Mouse (Mus musculus) erythroblast, adult 5-6 weeks (primary cell): ENCODE results near the gene Arf1. TPM values are rescaled to one million over a fixed set of nuclear protein-coding genes. Genes with fewer than 3 reads are reported as not detected.

Source experiments
- ATAC-seq: replicated peaks from 2 replicates; pipeline ENCODE4 v1.8.0; 2016; ENCODE audit warnings: moderate number of reproducible peaks, mild to moderate bottlenecking, moderate TSS enrichment, inconsistent platforms; ENCODE audit not compliant: poor library complexity, low FRiP score, severe bottlenecking
- total RNA-seq, 2 experiments: library from RNA; stranded (forward) in 1 of 2; stranded (reverse) in 1 of 2; fragments of 150-400 nt in 1 of 2; fragments of 200-764, 138-1000 nt in 1 of 2; gene quantifications; 2 replicates each; pipeline versions ENCODE4 v1.2.3 to v1.2.4; 2015 to 2017; ENCODE audit warnings: low replicate concordance in 2 of 2

Gene Arf1
- total RNA-seq (2015; ENCODE audit: low replicate concordance) = 111 and 132 TPM in 2 replicates
- total RNA-seq (2017; ENCODE audit: low replicate concordance) = 93.9 and 107 TPM in 2 replicates

- ATAC-seq = peak; percentile 86
Measured at GRCm38 (mm10) chr11:59228122-59228953, at the start of gene Arf1. Gene Arf1 (minus strand): TSS chr11:59228270.

GRCm38 (mm10) chr11:59276877-59277276 lies 48.8 kb upstream of the Arf1 start:
- ATAC-seq = no peak

DNA sequence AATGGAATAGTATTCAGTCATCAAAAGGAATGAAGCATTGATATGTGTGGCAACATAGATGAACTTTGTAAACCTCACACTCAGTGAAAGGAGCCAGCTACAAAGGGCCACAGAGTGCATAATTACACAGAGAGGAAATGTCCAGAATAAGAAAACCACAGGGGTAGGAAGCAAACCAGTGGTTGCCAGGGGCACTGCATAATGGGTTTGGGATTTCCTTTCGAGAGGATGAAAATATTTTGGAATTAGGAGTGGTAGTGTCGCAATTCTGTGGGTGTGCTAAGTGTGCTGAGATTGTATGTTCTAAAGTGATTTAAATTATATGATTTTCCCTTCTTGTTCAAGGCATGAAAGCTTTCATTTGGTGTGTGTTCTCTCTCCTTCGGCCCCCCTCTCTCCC lies 46.1 kb upstream of the Arf1 start:
- ATAC-seq = no peak

DNA sequence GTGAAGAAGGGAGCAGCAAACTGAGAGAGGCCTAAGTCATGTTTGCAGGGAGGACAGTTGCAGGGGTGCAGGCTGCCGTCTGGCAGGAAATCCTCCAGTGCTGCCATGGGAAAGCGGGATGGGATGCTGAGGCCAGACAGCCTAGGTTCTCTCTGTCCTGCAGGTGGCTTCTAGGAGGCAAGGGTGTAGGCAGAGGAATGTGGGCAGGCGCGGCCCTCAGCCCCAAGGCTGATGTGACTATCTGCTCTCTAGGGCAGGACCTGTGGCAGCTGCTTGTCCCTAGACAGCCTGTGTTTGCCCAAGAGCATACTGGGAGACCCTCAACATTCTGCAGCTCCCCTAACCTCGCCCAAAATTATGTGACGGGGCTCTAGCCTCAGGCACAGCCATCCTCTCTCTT lies 38.7 kb upstream of the Arf1 start:
- no peak for ATAC-seq

DNA sequence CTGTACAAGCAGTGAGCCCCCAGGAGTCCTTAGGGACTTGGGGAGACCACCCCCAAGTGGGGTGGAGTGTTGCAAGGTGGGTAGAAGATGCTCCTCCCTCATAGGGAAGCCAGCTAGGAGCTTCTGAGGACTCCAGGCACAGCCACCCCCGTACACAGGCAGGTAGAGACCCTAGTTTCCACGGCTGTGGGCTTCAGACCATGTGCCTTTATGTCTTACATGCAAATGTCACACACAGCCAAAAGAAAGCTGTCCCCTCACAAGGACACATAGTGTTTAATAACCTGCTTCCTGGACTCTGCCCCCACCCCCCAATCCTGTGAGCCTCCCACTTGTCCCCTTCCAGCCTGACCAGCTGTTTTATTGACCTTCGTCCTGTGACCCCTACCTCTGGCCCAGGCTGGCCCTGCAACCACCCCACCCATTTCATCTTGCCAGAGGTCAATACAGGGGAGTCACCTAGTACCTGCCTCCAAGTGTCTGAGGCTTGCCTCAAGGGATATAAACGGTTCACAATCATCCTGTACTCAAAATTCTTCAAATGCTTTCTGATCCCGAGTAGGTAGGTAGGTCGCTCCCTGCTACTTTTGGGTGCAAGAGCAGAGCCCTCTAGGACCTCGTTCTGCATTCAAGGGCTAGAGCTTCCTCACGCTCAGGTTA lies 37.2 kb upstream of the Arf1 start:
- ATAC-seq = no peak

DNA sequence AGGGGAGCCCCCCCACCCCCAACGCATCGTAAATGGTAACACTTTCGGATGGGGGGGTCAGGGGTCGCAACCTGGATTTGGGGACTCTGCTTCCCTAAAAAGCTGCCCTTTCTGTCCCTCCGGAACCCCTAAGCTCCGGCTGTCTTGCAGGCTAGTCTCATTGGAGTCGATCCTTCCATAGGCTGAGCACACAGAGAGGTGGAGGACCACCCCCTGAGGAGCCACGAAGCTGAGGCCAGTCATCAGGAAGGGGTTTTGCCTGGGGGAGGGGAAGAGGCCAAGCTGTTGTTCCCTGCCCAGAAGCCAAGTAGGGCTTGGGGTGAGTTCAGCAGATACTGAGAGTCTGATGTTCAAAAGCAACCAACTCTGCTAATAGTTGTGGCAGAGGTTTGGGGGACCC lies 36.5 kb upstream of the Arf1 start:
- ATAC-seq = no peak

GRCm38 (mm10) chr11:59263870-59264563 lies 35.9 kb upstream of the Arf1 start:
- ATAC-seq = no peak

DNA sequence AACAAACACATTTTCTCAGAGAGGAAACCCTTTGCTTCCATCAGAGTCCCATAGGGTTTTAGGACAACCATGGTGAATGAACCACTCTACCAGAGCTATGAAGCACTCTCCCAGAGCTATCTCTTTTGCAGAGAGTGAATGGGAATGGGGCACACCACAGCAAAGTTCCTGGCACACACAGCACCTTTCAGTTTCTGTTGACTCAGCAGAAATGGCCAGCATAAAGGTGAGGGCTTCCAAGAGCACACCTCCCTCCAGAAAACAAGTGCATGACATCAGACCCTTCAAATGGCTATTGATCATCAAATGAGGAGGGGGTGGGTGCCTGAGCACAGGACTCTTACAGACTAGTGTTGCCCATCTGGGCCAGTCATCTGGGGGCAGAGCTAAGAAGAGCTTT lies 34.2 kb upstream of the Arf1 start:
- no peak for ATAC-seq

GRCm38 (mm10) chr11:59260706-59261493 lies 32.8 kb upstream of the Arf1 start:
- ATAC-seq = peak; percentile 90

GRCm38 (mm10) chr11:59259647-59260046 lies 31.6 kb upstream of the Arf1 start:
- no peak for ATAC-seq

DNA sequence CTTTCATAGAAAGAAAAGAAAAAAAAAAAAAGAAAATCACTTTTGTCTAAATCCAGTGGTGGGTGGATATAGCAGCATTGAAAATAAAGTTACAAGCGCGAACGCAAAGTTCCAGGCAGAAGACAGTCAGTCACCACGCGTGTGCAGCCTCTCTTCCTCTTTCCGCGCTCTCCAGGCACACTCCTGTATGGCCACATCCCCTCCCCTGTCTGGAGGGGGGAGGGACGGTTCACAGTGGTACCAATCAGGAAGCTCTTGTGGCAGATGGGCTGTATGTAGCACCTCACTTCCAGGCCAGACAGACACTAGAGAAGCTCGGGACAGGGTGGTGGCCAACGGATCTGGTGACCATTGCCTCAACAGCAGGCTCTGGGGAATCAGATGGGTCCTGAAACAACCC lies 20.0 kb upstream of the Arf1 start:
- no peak for ATAC-seq

GRCm38 (mm10) chr11:59243856-59244255 lies 15.8 kb upstream of the Arf1 start:
- ATAC-seq = no peak

GRCm38 (mm10) chr11:59241841-59242240 lies 13.8 kb upstream of the Arf1 start:
- no peak for ATAC-seq

DNA sequence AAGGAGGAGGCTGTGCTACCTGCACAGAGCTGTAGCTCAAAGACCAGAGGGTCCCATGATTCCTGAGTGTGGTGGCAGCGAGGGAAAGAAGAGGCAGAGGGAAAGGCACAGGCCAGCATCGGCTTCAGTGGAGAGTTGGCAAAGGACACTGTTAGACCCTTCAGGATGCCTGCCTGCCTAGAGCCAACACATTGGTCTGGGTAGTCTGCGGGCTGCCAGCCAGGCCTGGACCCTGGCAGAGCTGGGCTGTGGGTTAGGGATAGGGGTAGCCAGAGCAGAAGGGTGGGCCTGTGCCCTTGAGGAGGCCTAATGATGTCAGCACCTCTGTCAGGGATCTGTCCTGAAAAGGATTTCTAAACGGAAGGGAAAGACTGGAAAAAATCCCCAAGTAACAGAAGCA lies 11.7 kb upstream of the Arf1 start:
- no peak for ATAC-seq

GRCm38 (mm10) chr11:59239428-59239785 lies 11.3 kb upstream of the Arf1 start:
- no peak for ATAC-seq

- peak; percentile 79 for ATAC-seq
Measured at GRCm38 (mm10) chr11:59238525-59239427, 10.7 kb upstream of the Arf1 start.

DNA sequence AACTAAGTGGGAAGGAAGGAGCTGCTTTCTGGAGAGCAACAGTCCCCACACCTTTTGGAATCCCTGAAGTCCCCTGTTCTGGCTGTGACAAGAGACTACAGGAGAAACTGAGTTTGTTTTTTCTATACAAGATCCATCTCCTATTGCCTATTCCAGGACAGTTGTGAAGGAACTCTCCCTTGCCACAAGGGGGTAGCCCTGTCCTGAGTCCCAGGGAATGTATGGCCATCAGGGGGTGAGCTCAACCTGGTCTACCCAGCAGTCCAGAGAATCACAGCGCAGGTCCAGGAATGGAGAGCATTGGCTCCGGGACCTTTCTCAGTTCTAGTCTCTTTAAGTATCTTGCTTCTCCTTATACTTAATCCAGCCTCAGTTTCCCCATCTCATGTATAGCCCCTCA lies 4.7 kb upstream of the Arf1 start:
- no peak for ATAC-seq

DNA sequence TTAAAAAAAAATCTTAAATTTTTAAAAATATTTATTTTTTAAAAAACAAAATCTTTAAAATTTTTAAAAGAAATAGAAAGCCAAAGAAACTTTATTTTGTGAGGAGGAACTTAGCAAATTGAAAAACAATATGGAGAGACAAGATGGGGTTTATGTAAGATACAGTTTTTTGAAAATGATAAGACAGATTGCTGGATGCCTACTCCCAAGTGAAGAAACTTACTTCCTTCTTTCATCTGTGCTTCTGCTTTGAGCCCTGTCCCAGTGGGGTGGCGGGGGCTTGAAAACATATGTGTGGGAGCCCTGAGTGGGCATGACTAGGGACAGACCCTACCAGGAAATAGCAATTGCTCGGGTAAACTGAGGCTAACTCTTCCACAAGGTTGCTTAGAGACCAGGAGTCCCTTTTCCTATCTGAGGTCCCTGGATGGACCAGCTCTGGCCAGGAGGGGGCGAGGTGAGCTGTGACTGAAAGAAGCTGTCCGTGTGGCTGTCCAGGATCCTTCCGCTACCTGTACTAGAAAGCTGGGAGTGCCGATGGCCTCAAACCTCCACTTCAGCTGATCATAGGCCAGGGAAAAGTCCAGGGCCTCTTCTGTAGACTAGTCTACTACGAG lies 2.2 kb upstream of the Arf1 start:
- ATAC-seq = peak; percentile 53
